17 mouse cellular contexts compared by ENCODE assay signal in the genomic region with DNA sequence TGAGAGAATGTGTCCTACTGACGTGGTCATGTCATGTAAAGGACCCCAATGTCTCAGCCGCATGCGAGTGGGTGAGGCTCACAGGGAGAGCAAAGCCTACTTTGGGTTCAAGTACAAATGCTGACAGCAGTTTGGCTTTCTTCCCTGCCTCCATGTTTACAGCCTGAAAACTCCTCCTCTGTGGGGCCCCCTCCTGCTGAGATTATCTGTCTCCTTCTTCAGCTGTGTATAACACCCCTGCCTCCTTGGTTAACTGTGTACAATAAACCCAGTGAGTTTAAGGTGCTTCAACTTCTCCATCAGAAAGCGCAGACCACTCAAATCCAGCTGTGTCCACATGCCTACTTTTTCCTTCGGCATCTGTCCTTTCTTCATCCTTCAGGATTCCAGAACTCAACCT.
"Had no signal": no experiment of that assay in that cellular context is flagged by ENCODE, and none has a peak within 500 bp of the region (broad histone marks: within the 10 kb centered on the region; RNA-seq: fewer than 3 reads in every experiment).

No protein-coding gene starts in this region.

- H3K4me1 ChIP-seq: liver, embryonic 13.5 days; liver, embryonic 15.5 days; megakaryocyte, embryonic 14.5 days; neural tube, embryonic 12.5 days had no signal

- H3K4me3 ChIP-seq: liver, embryonic 13.5 days; liver, embryonic 15.5 days; megakaryocyte, embryonic 14.5 days; midbrain, embryonic 12.5 days; neural tube, embryonic 12.5 days; stomach, embryonic 15.5 days had no signal

- H3K9ac ChIP-seq: liver, embryonic 13.5 days; liver, embryonic 15.5 days; liver, postnatal 0 days; midbrain, embryonic 12.5 days; neural tube, embryonic 12.5 days; stomach, embryonic 15.5 days had no signal

- H3K4me2 ChIP-seq: liver, embryonic 11.5 days; liver, embryonic 13.5 days; liver, embryonic 15.5 days; midbrain, embryonic 12.5 days; neural tube, embryonic 12.5 days; stomach, embryonic 15.5 days had no signal

- H3K36me3 ChIP-seq: liver, embryonic 13.5 days; liver, embryonic 15.5 days; midbrain, embryonic 12.5 days; neural tube, embryonic 12.5 days; stomach, embryonic 15.5 days had no signal

- DNase-seq: liver, embryonic 13.5 days; liver, postnatal 0 days; lung, adult 2 months; midbrain, embryonic 14.5 days; right cerebral cortex, postnatal 14 days; thymus, adult 2 months; thymus, postnatal 25 days; thymus, postnatal 4 days had no signal

- H3K27me3 ChIP-seq: liver, embryonic 13.5 days; liver, embryonic 15.5 days; midbrain, embryonic 12.5 days; neural tube, embryonic 12.5 days; stomach, embryonic 15.5 days had no signal

- H3K9me3 ChIP-seq: liver, embryonic 13.5 days; liver, embryonic 15.5 days; midbrain, embryonic 12.5 days; neural tube, embryonic 12.5 days; stomach, embryonic 15.5 days had no signal

- H3K27ac ChIP-seq: liver, embryonic 13.5 days; liver, embryonic 15.5 days; macrophage; midbrain, embryonic 12.5 days; neural tube, embryonic 12.5 days; stomach, embryonic 15.5 days; stomach, postnatal 0 days had no signal

- ATAC-seq: liver, postnatal 0 days; midbrain, embryonic 16.5 days had no signal
